Mouse (Mus musculus): ENCODE measurements at regions not wholly inside any gene's neighbourhood (a gene's known extent, or its start where the extent isn't known, plus 50 kb on each side); places are given as distances from the start of the nearest gene placed in this dataset.

DNA sequence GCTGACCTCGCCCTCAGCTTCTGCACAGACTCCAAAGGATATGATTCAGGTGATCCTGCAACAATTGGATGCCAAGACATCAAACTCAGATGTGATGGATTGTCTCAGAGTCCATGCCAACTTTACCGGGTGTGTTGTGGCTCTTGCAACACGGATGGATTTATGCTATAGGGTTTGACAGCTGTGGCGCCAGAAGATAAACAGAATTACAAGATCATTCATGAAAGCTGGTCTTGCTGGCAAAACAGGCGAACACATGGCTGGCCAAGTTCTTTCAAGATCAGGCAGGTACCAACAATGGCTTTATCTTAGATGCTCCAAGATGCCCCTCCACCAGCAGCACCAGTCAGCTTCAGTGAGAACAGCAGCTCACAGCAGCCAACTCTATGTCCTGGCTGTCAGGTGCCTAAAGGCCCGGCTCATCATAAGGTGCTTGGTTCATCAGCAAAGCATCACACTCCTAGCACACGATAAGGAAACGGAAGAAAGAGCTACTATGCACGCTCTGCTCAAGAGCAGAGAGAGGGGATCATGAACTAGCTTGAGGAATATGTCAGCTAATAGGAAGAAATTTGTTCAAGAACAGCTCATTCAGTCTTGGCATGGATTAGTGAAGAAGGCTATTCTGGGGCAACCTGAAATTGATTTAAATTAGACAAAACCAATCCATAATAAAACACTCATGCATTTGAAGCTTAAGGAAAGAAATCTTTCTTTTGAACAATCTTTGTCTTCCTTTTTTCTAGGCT, 229.9 kb upstream of the Map3k1 start:
- no peak for DNase-seq (ENCODE audit: low spot score)

- no peak for DNase-seq (ENCODE audit: low spot score)
Observed at GRCm38 (mm10) chr13:112039422-112040145, 230.8 kb upstream of the Map3k1 start.

DNA sequence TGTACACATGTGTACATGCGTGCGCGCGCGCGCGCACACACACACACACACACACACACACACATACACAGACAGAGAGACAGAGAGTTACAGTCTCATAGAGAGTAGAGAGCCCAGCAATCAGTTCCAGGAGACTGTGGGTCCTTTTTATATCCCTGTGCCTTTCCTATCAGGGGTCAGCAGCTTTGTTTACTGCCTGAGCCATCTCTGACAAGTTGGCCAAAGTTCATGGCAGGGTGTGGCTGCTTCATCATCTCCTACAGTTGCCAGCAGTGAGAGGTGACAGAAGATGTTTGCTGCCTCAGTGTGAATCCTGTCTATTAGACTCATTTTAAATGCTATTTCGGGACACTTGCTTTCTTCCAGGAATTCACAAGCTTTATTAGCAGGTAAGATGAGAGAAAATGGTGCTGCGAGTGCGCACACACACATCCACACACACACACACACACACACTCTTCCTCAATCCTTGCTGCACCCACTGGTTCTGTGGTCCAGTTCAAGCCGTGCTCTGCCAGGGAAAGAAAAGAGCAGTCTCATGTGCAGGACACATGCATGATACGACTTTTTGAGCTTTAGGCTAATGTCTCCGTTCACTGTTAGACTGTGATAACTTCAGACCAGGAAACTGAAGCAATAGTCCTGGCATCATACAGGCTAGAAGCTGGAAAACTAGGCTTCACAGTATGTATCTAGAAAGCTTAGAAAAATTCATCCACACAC, 234.9 kb upstream of the Map3k1 start:
- DNase-seq (ENCODE audit: low spot score): no peak

DNA sequence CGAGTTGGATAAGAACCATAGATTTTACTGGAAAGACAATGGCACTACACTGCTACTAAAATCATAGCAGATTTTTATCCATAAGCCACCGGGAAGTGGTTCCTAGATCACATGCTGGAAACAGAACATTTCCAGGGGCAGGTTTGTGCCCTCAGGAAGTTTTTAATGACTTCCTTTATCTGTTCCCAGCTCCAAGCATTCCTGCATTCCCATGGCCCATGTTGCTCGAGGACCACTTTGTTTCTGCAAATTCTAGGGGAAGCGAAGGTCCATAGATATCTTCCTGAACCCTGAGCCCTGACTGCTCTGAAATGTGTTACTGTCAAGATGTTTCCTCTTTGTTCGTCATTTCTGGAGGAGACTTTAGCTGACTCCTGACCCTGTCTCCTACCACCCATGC, 235.6 kb upstream of the Map3k1 start:
- no peak for DNase-seq (ENCODE audit: low spot score)

GRCm38 (mm10) chr13:112046247-112047211, 237.7 kb upstream of the Map3k1 start:
- DNase-seq (ENCODE audit: low spot score): no peak

GRCm38 (mm10) chr13:112047408-112047807, 238.6 kb upstream of the Map3k1 start:
- no peak for DNase-seq (ENCODE audit: low spot score)

- DNase-seq (ENCODE audit: low spot score): no peak
Observed at GRCm38 (mm10) chr13:112047874-112048273, 239.1 kb upstream of the Map3k1 start.

DNA sequence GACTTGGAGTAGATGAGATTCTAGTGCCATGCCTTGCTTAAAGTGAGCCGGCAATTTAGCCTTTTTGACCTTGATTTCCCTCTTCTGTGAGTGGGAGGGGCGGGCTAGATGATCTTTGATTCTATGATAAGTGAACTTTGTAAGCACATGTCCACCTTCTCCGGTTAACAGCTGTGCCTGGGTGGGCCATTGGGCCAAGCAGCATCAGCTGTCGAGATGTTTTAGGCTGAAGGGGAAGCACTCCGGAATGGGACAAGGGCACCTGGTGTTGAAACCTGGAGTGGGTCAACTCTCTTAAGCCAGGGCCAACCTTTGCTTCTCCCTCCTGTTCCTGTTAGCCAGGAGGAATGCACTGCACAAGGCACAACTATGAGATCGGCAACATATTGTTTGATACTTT, 239.5 kb upstream of the Map3k1 start:
- no peak for DNase-seq (ENCODE audit: low spot score)

- no peak for DNase-seq (ENCODE audit: low spot score)
Observed at GRCm38 (mm10) chr13:112050892-112051291, 237.4 kb upstream of the Ankrd55 start.

- no peak for DNase-seq (ENCODE audit: low spot score)
Observed at GRCm38 (mm10) chr13:112052011-112052410, 236.2 kb upstream of the Ankrd55 start.

GRCm38 (mm10) chr13:112052456-112052855, 235.8 kb upstream of the Ankrd55 start:
- DNase-seq (ENCODE audit: low spot score): no peak

DNA sequence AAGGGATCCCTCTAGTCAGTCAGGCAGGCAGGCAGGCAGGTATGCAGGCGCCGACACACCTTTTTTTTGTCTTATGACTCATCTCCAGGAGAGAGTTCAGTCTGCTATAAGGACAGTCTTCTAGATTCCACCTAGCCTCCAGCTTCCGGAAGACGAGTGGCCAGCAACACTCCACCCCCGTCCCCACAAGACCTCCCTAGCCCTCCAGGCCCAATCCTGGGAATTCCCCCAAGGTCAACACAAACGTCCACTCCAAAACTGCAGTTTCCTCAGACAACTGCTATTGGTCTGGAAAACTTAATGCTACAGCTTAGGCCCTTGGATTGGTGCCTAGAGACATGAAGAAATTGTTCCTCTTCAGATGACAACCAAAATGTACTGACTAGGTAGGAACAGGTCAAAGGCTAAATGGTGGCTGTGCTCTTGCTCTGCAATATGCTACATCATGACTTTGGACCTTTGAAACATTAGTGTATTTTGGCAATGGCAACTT, 233.3 kb upstream of the Ankrd55 start:
- no peak for DNase-seq (ENCODE audit: low spot score)

- no peak for DNase-seq (ENCODE audit: low spot score)
Observed at GRCm38 (mm10) chr13:112058218-112058617, 230.0 kb upstream of the Ankrd55 start.

- DNase-seq (ENCODE audit: low spot score): no peak
Observed at GRCm38 (mm10) chr13:112058771-112059170, 229.5 kb upstream of the Ankrd55 start.

- no peak for DNase-seq (ENCODE audit: low spot score)
Observed at GRCm38 (mm10) chr13:112062024-112062423, 226.2 kb upstream of the Ankrd55 start.

DNA sequence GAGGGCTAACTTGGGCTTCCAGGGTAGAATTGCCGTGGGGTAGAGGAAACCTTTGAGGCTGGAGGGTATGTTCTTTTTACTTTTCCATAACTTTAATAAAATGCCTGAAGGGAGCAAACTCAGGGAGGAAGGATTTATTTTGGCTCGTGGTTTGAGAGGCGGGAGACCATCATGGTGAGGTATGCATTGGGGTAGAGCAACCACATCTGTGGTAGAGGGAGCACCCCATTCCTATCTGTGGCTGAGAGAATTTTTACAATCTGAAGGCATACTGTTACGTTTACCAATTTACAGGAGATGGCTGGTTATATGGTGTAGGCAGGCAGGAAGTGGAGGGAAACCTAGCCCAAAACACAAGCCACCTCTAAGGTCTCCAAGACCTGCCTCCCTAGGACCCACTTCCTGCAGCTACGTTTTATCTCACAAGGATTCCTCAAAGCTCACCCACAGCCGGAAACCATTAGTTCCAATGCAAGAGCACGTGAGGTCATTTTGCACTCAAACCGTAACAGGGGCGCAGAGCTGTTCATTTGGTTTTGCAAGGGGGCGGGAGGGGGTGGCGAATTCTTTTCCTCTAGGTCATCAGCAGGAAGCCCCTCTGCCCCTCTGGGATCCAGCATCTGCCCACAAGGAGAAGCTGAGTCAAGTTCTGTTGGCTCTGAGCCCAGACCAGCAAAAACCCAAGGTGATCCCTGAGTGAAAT, 224.7 kb upstream of the Ankrd55 start:
- peak; percentile 51 for DNase-seq (ENCODE audit: low spot score)

GRCm38 (mm10) chr13:112064681-112065080, 223.6 kb upstream of the Ankrd55 start:
- DNase-seq (ENCODE audit: low spot score): no peak

DNA sequence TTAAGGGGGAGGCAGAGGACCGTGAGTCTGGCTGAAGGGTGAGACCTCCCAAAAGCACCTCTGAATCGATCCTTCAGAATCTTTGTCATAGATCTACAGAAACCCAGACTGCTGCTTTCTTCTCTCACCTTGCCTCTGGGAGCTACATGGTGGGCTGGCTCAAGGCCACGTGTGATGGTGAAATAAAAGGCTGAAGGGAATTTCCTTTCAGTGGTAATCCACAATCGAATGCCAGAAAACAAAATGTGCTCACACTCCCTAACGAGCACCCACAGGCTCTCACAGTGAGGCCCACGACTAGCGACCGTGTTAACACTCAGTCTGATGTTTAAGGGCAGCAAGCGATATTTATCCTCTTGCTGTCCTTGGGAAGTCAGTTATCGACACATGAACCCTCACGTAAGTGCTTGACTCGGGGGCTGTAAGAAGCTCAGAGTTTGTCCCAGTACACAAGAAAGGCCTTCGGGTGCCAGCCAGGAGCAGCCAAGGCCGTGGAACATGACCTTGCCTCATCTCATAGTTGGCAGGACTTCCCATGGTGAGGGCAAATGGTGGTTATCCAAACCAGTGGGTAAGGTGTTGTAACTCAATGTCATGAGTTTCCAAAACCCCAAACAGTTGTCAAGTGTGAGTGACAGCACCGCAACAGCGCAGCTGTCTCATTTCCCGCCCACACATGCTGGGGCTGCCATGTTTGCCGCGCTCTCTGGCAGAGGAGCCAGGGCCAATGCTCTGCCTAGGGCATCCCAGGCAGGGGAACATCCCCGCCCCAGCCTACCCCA, 221.0 kb upstream of the Ankrd55 start:
- no peak for DNase-seq (ENCODE audit: low spot score)

DNA sequence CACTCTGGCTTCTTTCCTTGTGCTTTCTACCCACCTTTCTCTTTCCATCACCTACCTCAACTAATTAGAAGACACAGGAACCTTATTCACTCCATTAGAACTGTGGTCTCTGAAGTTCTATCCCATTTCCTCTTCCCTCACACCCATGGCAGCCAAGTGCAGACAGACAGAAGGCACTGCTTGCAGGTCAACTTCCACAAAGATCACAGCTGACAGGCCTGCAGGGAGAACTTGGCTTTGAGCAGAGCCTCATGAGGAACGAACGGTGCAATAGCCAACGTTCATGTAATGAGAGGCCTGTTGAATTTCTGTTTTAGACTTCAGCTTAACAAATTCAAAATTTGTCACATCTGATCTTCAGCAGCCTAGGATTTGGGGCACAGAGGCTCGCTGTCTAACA, 217.5 kb upstream of the Ankrd55 start:
- no peak for DNase-seq (ENCODE audit: low spot score)

Data from embryo, embryonic 10.5 days (tissue).